Mouse (Mus musculus) T-helper 17 cell (primary cell): ENCODE results near the gene Cyp26a1.

Experiments used
- in situ Hi-C, 2 experiments: fragments of 300-600 bp; cut with MboI, MseI; formaldehyde crosslinking; loops; 1 replicate in 1 of 2; 2 replicates in 1 of 2; pipeline ENCODE4 v1.15.1; 2025; ENCODE audit warnings: high pct_unique_total_duplicates in 2 of 2

Gene Cyp26a1

DNA sequence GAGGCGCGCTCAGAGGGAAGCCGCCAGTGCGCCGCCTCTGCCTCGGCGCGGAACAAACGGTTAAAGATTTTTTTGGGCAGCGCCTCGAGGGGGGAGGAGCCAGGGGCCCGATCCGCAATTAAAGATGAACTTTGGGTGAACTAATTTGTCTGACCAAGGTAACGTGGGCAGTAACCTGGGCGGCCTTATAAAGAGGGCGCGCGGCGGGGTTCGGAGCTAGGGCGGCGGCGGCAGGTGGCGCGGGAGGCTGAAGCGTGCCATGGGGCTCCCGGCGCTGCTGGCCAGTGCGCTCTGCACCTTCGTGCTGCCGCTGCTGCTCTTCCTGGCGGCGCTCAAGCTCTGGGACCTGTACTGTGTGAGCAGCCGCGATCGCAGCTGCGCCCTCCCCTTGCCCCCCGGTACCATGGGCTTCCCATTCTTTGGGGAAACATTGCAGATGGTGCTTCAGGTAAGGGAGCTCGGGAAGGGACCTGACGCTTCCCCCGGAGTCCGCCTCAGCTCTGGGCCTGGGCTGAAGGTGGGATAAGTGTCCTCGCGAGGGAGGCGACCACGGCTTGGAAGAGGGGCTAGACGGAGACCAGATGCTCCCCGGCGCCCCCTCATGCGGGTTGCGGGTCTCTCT lies at the start of gene Cyp26a1:
Cyp26a1 (plus strand) TSS at position 148 of the 622 bp plus-strand sequence.
- in situ Hi-C loops, result no loop called here

DNA sequence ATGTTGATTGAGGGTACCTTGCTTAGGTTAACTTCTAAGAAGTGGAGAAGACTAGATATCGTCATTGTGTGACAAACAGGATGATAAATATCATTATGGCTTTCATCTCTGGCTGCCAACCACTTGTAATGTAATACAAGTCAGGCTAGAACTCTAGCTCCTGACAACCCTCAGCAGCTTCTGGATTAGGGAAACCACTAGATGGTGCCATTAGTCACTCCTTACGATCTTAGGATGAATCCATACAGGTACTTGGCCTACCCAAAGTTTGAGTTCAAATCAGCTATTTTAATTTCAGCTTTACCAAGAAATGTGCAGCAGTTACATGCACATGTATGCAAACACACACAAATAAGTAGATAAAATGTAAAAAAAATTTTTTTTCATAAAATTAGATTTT lies 49.6 kb upstream of the Cyp26a1 start:
- in situ Hi-C loops, result no loop called here

DNA sequence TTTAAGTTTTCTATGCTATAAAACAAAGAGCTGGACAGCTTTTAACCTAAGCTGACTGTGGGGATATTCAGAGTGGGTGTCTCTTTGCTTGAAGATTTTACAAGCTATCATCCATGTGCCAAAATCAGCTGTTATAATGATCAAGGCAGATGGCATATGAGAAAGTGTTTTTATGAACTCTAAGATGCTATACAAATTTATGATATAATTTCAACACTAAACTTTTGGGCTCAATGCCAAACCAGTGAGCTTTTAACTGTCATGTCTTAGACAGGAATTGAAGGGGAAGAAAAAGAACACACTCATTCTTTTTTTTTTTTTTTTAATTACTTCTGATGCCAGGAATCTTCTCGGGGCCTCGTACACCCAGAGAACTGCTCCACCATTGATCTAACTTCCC lies 47.1 kb upstream of the Cyp26a1 start:
- in situ Hi-C loops, result no loop called here

DNA sequence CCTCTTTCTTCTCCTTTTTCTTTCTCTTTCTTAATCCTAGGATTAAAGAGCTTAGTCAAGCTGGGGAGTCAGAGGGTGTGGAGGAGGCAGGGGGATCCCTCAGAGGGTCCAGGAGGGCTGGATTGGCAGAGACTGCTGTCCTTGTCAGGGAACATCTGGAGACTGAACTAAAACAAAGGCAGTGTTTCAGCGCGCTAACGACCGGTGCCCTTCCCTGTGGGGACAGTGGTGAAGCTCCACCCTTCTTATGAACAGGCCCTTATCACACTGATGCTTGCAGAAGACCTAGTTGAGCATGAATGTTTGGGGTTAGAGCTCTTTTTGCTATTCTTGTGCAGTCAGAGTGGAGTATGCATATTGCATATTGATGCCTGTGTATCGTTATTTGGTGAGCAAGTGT lies 43.6 kb upstream of the Cyp26a1 start:
- in situ Hi-C loops, result no loop called here

DNA sequence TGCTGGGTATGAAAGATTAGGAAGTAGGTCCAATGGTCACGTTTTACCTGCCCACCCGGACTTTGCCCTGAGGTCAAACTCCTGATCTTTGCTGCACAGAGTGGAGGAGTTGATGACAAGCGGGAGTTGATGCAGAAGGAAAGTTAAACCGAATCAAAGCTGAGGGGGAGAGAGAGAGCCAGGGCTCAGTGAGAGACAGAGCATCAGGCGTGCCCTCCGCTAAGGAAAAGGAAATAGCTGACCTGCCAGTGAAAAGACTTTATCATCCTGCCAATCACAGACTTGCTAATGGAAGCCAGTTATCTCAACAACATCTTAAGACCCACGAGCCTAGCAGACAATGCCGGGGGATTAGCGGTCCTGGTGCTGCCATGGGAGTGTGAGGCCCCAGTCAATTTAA lies 41.2 kb upstream of the Cyp26a1 start:
- in situ Hi-C loops, result no loop called here

DNA sequence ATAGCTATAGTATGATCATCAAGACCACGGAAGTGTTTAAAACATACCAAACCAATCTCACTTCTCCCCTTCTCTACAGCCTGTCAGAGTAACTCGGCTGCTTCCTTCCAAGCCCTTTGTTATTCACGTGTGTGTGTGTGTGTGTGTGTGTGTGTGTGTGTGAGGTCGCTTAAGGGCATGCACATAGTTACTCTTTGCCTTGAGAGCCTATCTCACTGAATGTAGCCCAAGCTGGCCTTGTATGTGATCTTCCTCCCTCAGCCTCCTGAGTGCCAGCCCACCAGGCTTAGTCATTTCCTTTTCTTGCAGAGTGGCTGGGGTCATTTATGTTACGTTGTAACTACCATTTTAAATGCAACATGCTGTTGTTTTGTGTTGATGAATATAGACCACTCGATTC lies 32.3 kb upstream of the Cyp26a1 start:
- in situ Hi-C loops, result loop anchor here in 1 of 2 experiments (5.0 kb wide), 1 partner anchor 73 kb away; no protein-coding TSS in a partner anchor

DNA sequence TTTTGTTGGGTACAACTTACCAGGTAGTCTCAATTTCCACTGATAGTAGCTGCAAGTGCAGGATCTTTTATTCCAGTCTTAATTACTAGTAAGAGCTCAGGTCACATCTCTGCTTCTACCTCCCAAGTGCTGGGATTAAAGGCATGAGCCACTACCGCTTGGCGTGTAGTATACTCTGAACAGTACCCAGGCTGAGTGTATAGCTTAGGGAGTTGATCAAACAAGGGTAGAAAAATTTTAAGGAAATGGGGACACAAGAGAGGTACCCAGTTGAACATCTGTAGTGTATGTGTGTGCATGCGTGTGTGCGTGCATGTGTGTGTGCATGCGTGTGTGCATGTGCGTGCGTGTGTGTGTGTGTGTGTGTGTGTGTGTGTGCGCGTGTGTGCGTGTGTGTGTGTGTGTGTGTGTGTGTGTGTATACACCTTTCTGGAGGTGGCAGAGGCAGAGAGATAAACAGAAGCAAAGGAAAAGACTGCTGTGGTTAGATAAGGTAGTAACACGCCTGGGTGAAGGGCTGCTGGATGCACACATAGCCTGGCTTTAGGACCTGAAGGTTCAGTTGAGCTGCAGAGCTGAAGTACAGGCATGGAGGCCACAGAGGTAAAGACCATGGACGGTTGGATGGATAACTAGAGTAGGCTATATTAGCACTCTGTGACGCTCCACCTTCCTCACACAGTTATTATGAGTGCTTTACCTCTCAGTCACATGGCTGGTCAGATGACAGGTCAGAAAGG lies 29.6 kb upstream of the Cyp26a1 start:
- in situ Hi-C loops, result loop anchor here in 1 of 2 experiments (5.0 kb wide), 1 partner anchor 76 kb away; no protein-coding TSS in a partner anchor

DNA sequence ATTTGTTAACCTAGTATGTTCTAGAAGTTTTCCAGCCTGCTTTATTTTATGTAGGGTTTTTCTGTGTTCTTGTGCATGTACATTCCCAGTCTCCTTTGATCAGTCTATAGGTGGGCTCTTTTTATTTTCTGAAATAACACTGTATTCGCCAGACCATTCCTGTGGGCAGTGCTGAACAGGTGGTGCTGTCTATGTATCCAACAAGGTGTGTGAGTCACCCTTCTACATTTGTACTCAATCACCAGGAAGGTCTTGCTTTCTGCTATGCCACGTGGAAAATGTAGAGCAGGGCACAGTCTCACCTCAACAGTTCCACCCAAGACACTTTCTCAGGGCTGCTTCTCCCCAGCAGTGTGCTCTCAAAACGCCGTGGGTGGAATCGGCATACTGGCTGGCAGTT lies 28.9 kb upstream of the Cyp26a1 start:
- in situ Hi-C loops, result loop anchor here in 1 of 2 experiments (5.0 kb wide), 1 partner anchor 76 kb away; no protein-coding TSS in a partner anchor

DNA sequence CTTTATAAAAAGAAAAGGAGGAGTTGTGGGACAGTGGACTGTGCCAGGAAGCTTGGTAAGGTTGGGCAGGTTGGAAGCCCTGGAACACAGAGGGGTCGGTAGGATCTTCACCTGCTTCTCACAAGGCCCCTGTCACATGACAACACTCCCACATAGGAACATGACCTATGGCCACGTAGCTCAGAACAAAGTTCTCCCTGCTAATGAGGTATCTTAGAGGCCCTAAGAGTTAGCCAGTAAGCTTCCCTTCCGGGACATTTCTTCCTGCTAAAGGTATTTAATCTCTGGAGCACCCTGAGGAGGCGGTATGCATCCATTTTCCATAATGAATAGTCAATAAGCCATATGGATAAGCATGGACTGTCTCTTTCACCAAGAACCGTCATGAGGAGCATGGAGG lies 28.1 kb upstream of the Cyp26a1 start:
- in situ Hi-C loops, result loop anchor here in 1 of 2 experiments (5.0 kb wide), 1 partner anchor 77 kb away; no protein-coding TSS in a partner anchor

DNA sequence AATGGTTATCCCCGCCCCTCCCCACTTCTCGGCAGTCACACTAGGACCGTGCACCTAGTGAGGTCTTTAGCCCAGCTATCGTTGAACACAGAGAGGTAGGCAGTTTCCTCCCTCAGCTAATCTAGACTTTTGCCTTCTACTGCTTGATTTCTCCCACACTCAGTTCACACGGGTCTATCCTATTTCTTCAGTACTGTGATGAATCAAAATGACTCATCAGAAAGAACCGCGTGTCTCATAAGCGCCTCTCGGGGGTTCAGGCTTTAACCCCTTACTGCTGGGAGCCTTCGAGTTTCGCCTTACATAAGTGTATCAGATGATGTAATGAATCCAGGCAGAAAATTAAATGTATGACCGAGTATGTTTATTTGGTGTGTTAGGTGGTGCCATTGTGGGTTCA lies 24.2 kb upstream of the Cyp26a1 start:
- in situ Hi-C loops, result no loop called here

DNA sequence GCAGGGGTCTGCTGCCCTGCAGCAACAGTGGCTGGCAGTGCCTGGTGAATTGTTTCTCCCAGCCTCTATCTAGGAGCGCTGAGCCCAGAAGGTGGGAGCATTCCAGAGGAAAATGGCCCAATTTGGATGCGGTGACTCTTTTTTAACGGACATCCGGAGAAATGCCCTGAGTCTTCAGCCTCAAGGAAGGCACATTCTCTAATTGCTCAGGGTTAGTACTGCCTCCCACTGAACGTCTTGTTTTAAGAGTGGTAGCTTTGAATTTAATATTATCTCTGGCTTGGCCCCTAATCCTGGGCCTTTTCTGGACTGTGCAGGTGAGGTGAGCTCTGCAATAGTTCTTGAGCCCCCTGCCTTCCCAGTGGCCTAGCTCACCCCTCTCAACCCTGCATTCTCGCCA lies 12.3 kb upstream of the Cyp26a1 start, which contains the start of gene Cyp26c1:
Cyp26c1 (plus strand) TSS at position 301 of the 400 bp plus-strand sequence.
- in situ Hi-C loops, result no loop called here

DNA sequence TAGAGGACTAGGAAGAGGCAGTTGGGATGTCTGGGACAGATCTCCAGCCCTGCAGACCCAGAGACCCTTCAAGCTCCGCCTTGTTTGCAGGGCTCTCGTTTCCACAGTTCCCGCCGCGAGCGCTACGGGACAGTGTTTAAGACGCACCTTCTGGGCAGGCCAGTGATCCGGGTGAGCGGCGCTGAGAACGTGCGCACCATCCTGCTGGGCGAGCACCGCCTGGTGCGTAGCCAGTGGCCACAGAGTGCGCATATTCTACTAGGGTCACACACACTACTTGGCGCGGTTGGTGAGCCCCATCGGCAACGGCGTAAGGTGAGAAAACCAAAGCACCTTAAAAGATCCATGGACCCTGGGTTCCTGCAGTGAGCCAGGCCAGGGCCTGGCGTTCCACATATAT lies 11.3 kb upstream of the Cyp26a1 start:
- in situ Hi-C loops, result no loop called here

DNA sequence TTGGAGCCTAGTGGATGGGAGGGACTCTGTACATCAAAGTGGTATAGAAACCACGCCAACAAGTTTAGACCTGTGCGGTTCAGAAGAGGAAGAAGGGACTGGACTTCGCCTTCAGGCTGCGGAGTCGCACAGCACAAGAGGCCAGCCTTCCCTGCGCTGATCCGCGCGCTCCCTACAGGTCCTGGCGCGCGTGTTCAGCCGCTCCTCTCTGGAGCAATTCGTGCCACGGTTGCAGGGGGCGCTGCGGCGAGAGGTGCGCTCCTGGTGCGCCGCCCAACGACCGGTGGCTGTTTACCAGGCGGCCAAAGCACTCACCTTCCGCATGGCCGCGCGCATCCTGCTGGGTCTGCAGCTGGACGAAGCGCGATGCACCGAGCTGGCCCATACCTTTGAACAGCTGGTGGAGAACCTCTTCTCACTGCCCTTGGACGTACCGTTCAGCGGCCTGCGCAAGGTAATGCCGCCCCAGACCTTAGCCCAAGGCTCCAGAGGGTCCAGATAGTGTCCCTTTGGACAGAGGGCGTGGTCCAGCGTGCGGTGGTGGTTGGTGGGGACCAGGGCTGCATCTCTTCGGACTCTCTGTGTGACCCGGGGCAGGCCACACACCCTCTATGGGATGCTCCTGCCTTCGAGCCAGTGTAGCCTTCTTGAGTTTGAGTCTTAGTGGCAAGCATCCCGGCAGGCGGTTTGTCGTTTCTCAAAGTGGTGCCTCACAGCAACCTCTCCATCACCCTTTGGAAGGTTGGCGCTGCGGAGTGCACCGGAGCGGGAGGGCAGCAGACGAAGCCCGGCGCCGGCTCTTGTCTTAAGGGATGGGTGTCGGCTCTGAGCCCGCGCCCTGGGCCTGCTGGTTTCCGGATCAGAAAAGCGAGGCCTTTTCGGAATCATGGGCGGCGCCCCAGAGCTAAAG lies 10.4 kb upstream of the Cyp26a1 start:
- in situ Hi-C loops, result no loop called here

DNA sequence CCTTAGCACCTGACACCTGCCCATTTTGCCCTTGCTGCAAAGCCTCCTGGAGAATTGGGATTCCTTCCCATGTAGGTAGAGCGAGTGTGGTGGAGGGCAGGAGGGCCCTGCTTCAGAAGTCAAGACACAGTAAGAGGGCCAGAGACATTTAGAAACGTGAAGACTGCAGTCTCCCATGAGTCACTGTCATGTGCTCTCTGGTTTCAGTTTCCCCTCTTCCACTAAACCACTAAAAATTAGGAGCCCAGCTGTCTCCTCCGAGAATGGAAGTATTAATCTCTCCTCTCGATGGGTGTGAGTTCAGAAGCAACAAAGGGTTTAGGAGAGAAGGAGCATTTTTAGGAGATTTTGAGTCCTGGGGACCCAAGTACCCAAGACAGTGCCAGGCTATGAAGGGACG lies 8.1 kb upstream of the Cyp26a1 start:
- in situ Hi-C loops, result no loop called here

DNA sequence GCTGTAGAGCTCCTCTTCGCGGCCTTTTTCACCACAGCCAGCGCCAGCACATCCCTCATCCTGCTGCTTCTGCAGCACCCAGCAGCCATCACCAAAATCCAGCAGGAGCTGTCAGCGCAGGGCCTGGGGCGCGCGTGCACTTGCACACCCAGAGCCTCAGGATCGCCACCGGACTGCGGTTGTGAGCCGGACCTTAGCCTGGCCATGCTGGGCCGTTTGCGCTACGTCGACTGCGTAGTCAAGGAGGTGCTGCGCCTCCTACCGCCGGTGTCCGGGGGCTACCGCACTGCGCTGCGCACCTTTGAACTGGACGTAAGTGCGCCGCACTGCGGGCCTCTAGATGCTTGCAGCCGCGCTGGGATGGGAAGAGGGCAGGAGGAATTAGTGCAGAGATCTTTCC lies 6.9 kb upstream of the Cyp26a1 start:
- in situ Hi-C loops, result no loop called here

DNA sequence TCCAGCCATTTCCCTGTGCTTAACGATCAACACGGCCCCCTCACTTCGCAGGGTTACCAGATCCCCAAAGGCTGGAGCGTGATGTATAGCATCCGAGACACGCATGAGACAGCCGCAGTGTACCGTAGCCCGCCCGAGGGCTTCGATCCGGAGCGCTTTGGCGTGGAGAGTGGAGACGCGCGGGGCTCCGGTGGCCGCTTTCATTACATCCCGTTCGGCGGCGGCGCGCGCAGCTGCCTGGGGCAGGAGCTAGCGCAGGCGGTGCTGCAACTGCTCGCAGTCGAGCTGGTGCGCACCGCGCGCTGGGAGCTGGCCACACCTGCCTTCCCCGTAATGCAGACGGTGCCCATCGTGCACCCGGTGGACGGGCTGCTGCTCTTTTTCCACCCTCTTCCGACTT lies 4.7 kb upstream of the Cyp26a1 start:
- in situ Hi-C loops, result no loop called here

DNA sequence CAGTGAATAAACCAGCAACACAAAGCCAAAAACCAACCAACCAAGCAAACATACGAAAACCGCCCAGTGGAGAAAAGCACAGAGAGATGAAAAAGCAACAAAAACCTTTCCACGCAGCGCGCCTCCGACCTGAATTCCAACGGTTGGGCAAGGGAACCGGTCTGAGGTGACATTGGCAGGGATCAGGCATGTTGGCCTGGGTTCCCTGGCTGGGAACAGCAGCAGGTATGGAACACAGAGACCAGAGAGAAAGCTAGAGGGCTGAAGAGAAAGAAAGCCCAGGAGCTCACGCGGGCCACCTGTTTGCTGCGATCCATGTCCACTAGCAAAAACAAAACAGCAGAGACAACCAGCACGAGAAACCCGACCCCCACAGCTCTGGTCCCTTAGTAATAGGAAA lies 2.5 kb upstream of the Cyp26a1 start:
- in situ Hi-C loops, result no loop called here

DNA sequence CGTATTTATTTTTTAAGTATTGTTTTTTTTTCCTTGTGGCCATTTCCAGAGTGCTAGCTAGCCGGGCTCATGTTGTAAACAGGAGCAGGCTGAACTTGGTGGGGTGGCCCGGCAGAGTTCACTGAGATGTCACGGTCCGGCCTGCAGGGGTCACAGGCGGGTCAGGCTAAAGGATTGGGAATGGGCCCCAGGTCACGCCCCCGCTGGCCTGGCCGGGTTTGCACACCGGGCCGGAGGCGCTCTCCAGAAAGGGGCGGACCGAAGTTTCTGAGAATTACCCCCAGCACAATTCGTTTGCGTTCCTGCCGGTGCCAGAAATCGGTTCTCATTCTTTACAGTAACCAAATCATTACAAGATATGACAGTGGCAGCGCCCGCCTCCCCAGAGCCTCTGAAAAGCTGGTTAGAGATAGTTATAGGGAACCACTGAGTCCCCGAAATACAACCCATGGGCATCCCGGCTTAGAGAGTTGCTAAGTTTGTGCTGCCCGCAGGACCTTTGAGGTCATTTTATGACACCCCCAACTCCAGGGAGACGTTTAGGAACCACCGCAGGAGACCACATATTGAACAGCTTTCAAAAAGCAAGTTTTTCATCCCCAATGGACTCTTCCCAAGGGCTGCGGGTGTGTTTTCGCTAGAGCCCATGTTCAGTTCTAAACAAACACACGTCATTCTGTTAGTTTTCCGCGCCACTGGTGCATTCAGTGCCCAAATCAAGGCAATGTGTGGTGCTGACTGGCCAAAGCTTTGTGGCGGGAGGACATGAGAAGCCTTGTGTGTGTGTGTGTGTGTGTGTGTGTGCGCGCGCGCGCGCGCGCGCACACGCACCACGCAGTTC lies 1.6 kb upstream of the Cyp26a1 start:
- in situ Hi-C loops, result no loop called here

DNA sequence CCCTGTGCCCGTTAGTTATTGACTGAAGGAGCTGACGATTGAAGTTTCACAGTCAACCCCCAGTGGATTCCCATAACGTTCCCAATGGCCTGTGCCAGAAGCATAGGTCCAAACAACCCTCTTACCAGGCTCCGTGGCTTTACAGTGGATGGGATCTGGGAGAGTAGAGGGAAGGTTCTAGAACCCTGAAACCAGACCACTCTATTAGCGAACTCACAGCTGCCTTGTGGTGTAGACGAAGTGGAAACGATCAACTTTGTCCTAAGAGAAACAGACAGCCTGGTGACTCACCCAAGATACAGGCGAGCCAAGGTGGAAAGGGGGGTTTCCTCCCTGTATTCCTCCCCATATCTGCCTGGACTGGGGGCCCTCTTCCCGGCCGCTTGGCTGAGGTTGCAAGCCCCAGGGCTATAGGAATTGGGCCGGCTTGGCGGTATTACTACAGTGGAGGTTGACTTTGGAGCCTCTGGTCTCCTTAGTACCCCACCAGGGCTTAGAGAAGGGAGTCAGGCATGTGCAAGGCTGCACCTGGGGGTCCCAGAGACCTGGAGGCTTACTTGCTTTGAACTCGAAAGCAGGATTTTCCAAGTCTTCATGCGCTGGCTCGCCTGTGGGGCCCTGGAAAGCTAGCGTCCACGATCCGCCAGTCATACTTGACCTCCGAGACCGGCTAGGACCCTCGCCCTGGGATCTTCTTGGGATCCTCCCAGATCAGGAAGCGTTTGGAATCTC lies 829 bp upstream of the Cyp26a1 start:
- in situ Hi-C loops, result no loop called here

DNA sequence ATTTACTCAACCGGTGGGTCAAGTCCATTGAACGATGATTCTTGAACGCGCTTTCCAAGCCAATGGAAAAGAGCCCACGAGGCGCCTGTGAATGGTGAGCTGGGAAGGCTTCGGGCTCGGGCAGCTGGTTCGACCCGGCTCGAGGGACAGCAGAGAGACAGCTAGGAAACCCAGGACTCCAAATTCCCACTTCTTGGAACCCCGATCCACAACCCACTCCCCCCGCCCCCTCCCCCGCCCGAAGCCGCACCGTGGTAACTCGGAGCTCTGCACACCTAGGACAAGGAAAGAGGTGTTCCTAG lies 312 bp upstream of the Cyp26a1 start:
- in situ Hi-C loops, result no loop called here
